Mouse (Mus musculus): ENCODE results near the gene Zfp978.

DNA sequence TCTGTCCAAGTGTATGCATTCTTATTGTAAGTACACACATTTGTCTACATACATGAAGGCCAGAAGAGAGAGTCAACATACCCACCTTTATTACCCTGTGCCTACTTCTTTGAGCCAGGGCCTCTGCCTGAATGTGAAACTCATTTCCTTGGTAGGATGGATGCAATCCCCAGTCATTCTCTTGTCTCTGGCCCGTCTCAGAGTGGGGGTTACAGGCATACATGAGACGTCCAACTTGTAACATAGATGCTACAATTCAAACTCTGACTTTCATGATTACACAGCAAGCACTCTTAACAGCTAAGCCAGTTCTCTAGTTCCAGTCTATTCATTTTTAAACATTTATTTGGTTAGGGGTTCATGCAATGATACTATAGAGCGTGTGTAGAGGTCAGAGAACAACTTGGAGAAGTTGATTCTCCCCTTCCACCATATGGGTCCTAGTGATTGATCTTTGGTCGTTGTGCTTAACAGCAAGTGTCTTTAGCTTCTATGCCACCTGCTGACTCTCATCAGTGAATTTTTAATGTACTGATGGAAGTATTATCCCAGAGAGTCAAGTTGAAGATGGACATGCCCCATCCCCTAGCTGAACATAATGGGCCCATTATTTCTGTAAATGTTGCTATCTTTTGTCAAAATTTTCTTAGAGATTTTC, 62.7 kb downstream of the Zfp978 start:
- no peak for TF ChIP-seq CTCF (IDR thresholded peaks at IDR 0.05; ENCODE audit: low read depth, low read length)
- TF ChIP-seq GATA1 (IDR thresholded peaks at IDR 0.05; ENCODE audit: borderline replicate concordance, low read length) = no peak
- TF ChIP-seq TAL1 (conservative IDR thresholded peaks at IDR 0.05; ENCODE audit: low read depth, low read length) = no peak
- TF ChIP-seq POLR2AphosphoS5 (IDR thresholded peaks at IDR 0.05; ENCODE audit: insufficient replicate concordance, low read depth, low read length) = no peak
- TF ChIP-seq GATA2 (IDR thresholded peaks at IDR 0.05; ENCODE audit: borderline replicate concordance, low read depth, low read length) = no peak

Measured in G1E (cell line).